Mouse (Mus musculus) midbrain, embryonic 11.5 days (tissue): Measurements from ENCODE around the gene Ankrd54. TPM values are rescaled to one million over a fixed set of nuclear protein-coding genes. Genes with fewer than 3 reads are reported as not detected.
"Not testable (repeated sequence)": the region's sequence is repeated elsewhere in the genome, so short reads cannot be mapped to it uniquely, and the experiment has no call there.

Experiments
- ATAC-seq: fragments of 200-750 bp; cut with Nextera tagmentation; 2 replicates; pipeline ENCODE4 v1.8.0; 2017; ENCODE audit warnings: moderate TSS enrichment, moderate library complexity; ENCODE audit not compliant: low FRiP score
- DNase-seq: peaks from one replicate; pipeline ENCODE4 v3.0.0; 2015; ENCODE audit warnings: low spot score; ENCODE audit errors: missing footprints
- H3K27ac ChIP-seq: fragments of 300-500 bp; sonication (generic); 2 replicates; pipeline ENCODE4 v1.5.1; 2014; ENCODE audit warnings: low read depth, low read length
- H3K27me3 ChIP-seq: fragments of 300-500 bp; sonication (generic); 2 replicates; pipeline ENCODE4 v1.6.1; 2014; ENCODE audit warnings: mild to moderate bottlenecking, low read length, moderate library complexity, mixed read lengths; ENCODE audit not compliant: control insufficient read depth, insufficient read depth
- H3K36me3 ChIP-seq: fragments of 300-500 bp; sonication (generic); 2 replicates; pipeline ENCODE4 v1.6.1; 2014; ENCODE audit warnings: mild to moderate bottlenecking, low read length, moderate library complexity, mixed read lengths; ENCODE audit not compliant: control insufficient read depth, insufficient read depth
- H3K4me1 ChIP-seq: fragments of 300-500 bp; sonication (generic); 2 replicates; pipeline ENCODE4 v1.6.1; 2014; ENCODE audit warnings: low read length; ENCODE audit not compliant: control insufficient read depth, insufficient read depth
- H3K4me2 ChIP-seq: fragments of 300-500 bp; sonication (generic); 2 replicates; pipeline ENCODE4 v1.6.1; 2014; ENCODE audit warnings: mild to moderate bottlenecking, moderate library complexity
- H3K4me3 ChIP-seq: fragments of 300-500 bp; sonication (generic); 2 replicates; pipeline ENCODE4 v1.5.1; 2014; ENCODE audit warnings: low read depth, low read length
- H3K9ac ChIP-seq: fragments of 300-500 bp; sonication (generic); 2 replicates; pipeline ENCODE4 v1.6.1; 2014; ENCODE audit warnings: low read length
- H3K9me3 ChIP-seq: fragments of 300-500 bp; sonication (generic); 2 replicates; pipeline ENCODE4 v1.6.1; 2016; ENCODE audit warnings: low read length; ENCODE audit not compliant: control insufficient read depth
- WGBS: fragments of 180-500 bp; shearing (Covaris S2); extraction: QIAGEN DNeasy Blood & Tissue Kit; methylation state at CpG from one replicate; pipeline ENCODE4 v1.1.7; 2014; 5-methylcytosine and 5-hydroxymethylcytosine counted together
- polyA plus RNA-seq: library from polyadenylated mRNA; unstranded; fragments of >200 nt; fragmentation: Nextera tagmentation; extraction: Ambion mirVana; gene quantifications from 2 replicates; pipeline ENCODE4 v1.2.1, GENCODE M21; 2014

Gene Ankrd54
- polyA plus RNA-seq, 1 experiment from 2014 or later: 53.5 TPM

GRCm38 (mm10) chr15:79011550-79011949, 51.1 kb downstream of the Ankrd54 start:
- DNase-seq (no peak), ATAC-seq (no peak)
- Histone ChIP-seq H3K27me3 (no peaks in the 10 kb centered on the region), H3K36me3 (no peaks in the 10 kb centered on the region), H3K9me3 (no peaks in the 10 kb centered on the region), H3K9ac (no peak overlapping the region), H3K4me1 (peaks cover 2% of the 10 kb centered on the region; the same call in 1 of the 2 replicates), H3K4me3 (no peak overlapping the region), H3K4me2 (no peak overlapping the region), H3K27ac (no peak overlapping the region)
- 59% methylated on average over 10 of the region's 10 CpGs for WGBS

- no peaks in the 10 kb centered on the region for H3K27me3 ChIP-seq
- WGBS: 70% methylated on average over 5 of the region's 5 CpGs
- H3K4me3 ChIP-seq: no peak overlapping the region
- H3K4me1 ChIP-seq: peaks cover 2% of the 10 kb centered on the region; the same call in 1 of the 2 replicates
- H3K36me3 ChIP-seq: peaks cover 5% of the 10 kb centered on the region; the same call in 1 of the 2 replicates
- H3K9ac ChIP-seq: no peak overlapping the region
- no peak overlapping the region for H3K4me2 ChIP-seq
- ATAC-seq (no peak), DNase-seq (no peak)
- H3K27ac ChIP-seq: no peak overlapping the region
- H3K9me3 ChIP-seq: no peaks in the 10 kb centered on the region
Observed at GRCm38 (mm10) chr15:79009734-79010133, 53.0 kb downstream of the Ankrd54 start.

- not testable (repeated sequence) for H3K27ac ChIP-seq, DNase-seq, H3K4me2 ChIP-seq, H3K9ac ChIP-seq, H3K9me3 ChIP-seq, H3K4me3 ChIP-seq, H3K4me1 ChIP-seq, ATAC-seq, H3K27me3 ChIP-seq
- 88% methylated on average over 6 of the region's 6 CpGs for WGBS
- H3K36me3 ChIP-seq: peaks cover 17% of the 10 kb centered on the region
Observed at GRCm38 (mm10) chr15:79007836-79008235, 54.9 kb downstream of the Ankrd54 start.

DNA sequence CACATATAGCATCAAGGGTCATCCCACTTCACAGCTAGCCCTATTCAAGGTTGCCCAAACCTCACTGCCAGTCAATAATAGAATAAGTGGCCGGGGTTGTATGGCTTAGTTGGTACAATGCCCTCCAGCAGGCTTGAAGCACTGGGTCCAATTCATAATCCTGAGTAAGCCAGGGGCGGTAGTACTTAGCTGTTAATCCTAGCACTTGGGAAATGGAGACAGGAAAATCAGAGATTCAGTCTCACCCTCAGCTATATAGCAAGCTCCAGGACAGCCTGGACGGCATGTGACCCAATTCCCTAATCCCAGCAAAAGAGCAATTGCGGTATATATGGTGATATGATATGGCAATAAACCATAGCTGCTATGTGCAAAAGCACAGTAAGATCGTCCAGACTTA, 55.6 kb downstream of the Ankrd54 start:
- 92% methylated on average over 5 of the region's 5 CpGs for WGBS
- Histone ChIP-seq H3K27me3 (no peaks in the 10 kb centered on the region), H3K4me1 (peaks cover 2% of the 10 kb centered on the region; the same call in 1 of the 2 replicates), H3K27ac (no peak overlapping the region), H3K4me3 (no peak overlapping the region), H3K36me3 (peaks cover 17% of the 10 kb centered on the region), H3K4me2 (no peak overlapping the region), H3K9ac (no peak overlapping the region), H3K9me3 (no peaks in the 10 kb centered on the region)
- ATAC-seq (no peak), DNase-seq (no peak)

DNA sequence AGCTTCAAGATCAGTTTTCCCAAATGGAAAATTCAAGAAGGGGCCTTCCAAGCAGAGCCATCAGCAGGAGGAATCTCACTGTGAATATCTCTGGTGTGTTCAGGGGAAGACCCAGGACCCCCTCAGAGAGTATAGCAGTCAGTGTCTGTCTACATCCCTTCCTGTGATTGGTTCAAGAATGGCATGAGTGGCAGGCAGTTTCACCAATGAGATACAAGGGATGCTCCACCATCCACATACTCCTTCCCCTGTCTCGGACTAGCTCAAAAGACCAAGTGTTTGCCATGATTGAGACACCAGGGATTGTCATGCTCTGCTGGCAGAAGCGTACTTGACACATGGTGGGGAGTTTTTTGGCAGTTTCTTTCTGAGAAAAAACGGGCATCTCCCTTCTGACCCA, 56.1 kb downstream of the Ankrd54 start:
- H3K27ac ChIP-seq: no peak overlapping the region
- no peak overlapping the region for H3K9ac ChIP-seq
- H3K36me3 ChIP-seq: peaks cover 17% of the 10 kb centered on the region
- DNase-seq (peak; percentile 87), ATAC-seq (no peak)
- peaks cover 2% of the 10 kb centered on the region; the same call in 1 of the 2 replicates for H3K4me1 ChIP-seq
- no peaks in the 10 kb centered on the region for H3K9me3 ChIP-seq
- no peaks in the 10 kb centered on the region for H3K27me3 ChIP-seq
- WGBS: 80% methylated on average over 3 of the region's 3 CpGs
- no peak overlapping the region for H3K4me3 ChIP-seq
- H3K4me2 ChIP-seq: no peak overlapping the region

- Histone ChIP-seq H3K27ac (no peak overlapping the region), H3K27me3 (no peaks in the 10 kb centered on the region), H3K36me3 (peaks cover 17% of the 10 kb centered on the region), H3K4me1 (no peaks in the 10 kb centered on the region), H3K4me3 (no peak overlapping the region), H3K4me2 (no peak overlapping the region), H3K9me3 (no peaks in the 10 kb centered on the region), H3K9ac (no peak overlapping the region)
- DNase-seq: no peak
- no peak for ATAC-seq
- 91% methylated on average over 9 of the region's 9 CpGs for WGBS
Observed at GRCm38 (mm10) chr15:79005581-79005980, 57.1 kb downstream of the Ankrd54 start.

Other genes with a start within 250 kb of the Ankrd54 start
- gene Cdc42ep1, start 220.3 kb downstream of the Ankrd54 start, polyA plus RNA-seq: 6.4 and 9.0 TPM in 2 replicates
- not detected in 2 replicates for gene Lgals2, start 207.4 kb downstream of the Ankrd54 start, polyA plus RNA-seq
- 20.5 and 25.7 TPM in 2 replicates for gene Gga1, start 185.7 kb downstream of the Ankrd54 start, polyA plus RNA-seq
- 0.11 TPM in 1 of 2 replicates, not detected in the other for gene Gm49510, start 163.2 kb downstream of the Ankrd54 start, polyA plus RNA-seq
- gene Sh3bp1, start 163.1 kb downstream of the Ankrd54 start, polyA plus RNA-seq: 9.1 and 10.3 TPM in 2 replicates
- gene Pdxp, start 149.0 kb downstream of the Ankrd54 start, polyA plus RNA-seq: 32.6 and 33.8 TPM in 2 replicates
- gene Lgals1, start 136.2 kb downstream of the Ankrd54 start, polyA plus RNA-seq: 360 and 382 TPM in 2 replicates
- 58.3 and 62.7 TPM in 2 replicates for gene Nol12, start 128.0 kb downstream of the Ankrd54 start, polyA plus RNA-seq
- 33.2 and 34.8 TPM in 2 replicates for gene Triobp, start 115.2 kb downstream of the Ankrd54 start, polyA plus RNA-seq
- gene H1f0, start 34.4 kb downstream of the Ankrd54 start, polyA plus RNA-seq: 355 and 376 TPM in 2 replicates
- not detected in 2 replicates for gene Galr3, start 21.0 kb downstream of the Ankrd54 start, polyA plus RNA-seq
- gene Eif3l, start 12.3 kb upstream of the Ankrd54 start, polyA plus RNA-seq: 242 and 251 TPM in 2 replicates
- 5.2 and 5.4 TPM in 2 replicates for gene Micall1, start 46.0 kb upstream of the Ankrd54 start, polyA plus RNA-seq
- gene Polr2f, start 78.1 kb upstream of the Ankrd54 start, polyA plus RNA-seq: 354 and 362 TPM in 2 replicates
- gene 1700088E04Rik, start 78.4 kb upstream of the Ankrd54 start, polyA plus RNA-seq: 9.5 and 10.2 TPM in 2 replicates
- 0.64 and 0.95 TPM in 2 replicates for gene Sox10, start 102.3 kb upstream of the Ankrd54 start, polyA plus RNA-seq
- 18.7 and 21.1 TPM in 2 replicates for gene Pick1, start 166.3 kb upstream of the Ankrd54 start, polyA plus RNA-seq
- gene Gm49486, start 166.5 kb upstream of the Ankrd54 start, polyA plus RNA-seq: 0.12 and 0.57 TPM in 2 replicates
- 0.14 and 0.15 TPM in 2 replicates for gene Slc16a8, start 191.9 kb upstream of the Ankrd54 start, polyA plus RNA-seq
- gene Baiap2l2, start 222.6 kb upstream of the Ankrd54 start, polyA plus RNA-seq: 0.27 and 1.5 TPM in 2 replicates